Mouse (Mus musculus): ENCODE measurements around the gene Slc22a12.

Gene Slc22a12

DNA sequence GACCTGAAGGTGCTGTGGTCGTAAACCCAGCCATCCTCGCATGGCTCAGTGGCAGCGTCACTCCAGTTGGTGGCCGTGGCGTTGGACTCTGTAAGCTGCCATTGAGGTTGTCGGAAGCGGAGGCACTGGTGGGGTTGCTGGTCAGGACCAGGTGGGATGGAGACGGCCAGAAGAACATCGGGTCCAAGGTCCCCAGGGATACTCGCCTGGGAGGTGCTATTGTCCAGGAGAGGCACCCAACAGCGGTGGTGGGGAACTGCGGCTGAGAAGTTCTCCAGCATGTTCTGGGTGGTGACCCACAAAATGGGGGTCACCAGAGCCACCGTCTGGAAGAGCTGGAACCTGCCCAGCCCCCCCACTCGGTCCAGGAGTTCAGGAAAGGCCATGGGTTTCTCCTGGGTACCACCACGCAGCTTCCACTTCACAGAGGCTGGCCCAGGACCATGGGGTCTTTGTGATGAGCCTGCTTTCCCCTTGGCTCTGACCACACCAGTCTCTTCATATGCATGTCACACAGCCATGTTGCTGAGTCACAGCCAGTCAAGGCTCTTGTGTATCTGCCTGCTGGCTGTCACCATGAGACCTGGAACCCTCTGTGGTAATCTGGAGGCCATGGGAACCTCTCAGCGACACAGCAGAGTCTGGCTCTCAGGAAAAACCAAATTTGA is at the start of gene Slc22a12:
TSS of gene Slc22a12 (minus strand) at position 666 of the 668 bp plus-strand sequence.
- DNase-seq (ENCODE audit: low read depth, low spot score): no peak

DNA sequence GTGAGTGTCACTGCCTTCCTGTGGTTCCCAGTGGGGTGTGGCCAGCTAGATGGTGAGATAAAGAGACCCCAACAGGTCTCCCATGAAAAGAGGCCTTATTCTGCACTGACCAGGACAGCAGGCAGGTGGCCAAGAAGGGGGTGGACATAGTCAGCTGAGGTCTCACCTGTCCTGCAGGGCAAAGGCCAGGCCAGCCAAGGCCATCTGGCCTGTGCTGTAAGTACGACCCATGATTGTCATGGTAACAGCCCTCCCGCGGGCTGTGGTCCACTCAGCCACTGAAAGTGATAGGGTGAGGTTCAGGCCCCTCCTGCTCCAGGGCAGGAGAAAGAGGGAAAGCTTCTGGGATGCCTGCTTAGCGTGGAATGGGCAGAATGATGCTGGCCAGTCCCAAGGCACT is 29.2 kb upstream of the Slc22a12 start:
- no peak for DNase-seq (ENCODE audit: low read depth, low spot score)

DNA sequence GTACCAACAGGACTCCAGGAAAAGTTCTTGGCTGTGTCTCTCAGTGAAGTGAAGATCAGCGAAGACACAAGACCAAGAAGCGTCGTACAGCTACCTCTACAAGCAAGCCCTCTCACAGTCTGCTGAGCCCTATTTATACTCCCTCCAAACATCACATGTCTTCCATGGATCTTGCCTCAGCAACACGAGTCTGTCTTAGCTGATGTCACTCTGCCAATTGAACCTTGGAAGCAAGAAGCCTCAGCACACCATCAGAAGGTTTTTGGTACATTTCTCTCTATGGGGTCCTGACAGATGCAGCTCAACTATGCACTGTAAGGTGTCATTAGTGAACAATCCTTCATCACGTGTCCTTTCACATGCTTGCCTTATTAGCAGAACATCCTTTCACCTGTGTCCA is 28.6 kb upstream of the Slc22a12 start:
- no peak for DNase-seq (ENCODE audit: low read depth, low spot score)

- no peak for DNase-seq (ENCODE audit: low read depth, low spot score)
Observed at GRCm38 (mm10) chr19:6569561-6569960, 26.7 kb upstream of the Slc22a12 start.

- DNase-seq (ENCODE audit: low read depth, low spot score): no peak
Observed at GRCm38 (mm10) chr19:6569021-6569420, 26.2 kb upstream of the Slc22a12 start.

GRCm38 (mm10) chr19:6566450-6566849 is 23.6 kb upstream of the Slc22a12 start:
- no peak for DNase-seq (ENCODE audit: low read depth, low spot score)

- no peak for DNase-seq (ENCODE audit: low read depth, low spot score)
Observed at GRCm38 (mm10) chr19:6565136-6565535, 22.3 kb upstream of the Slc22a12 start.

GRCm38 (mm10) chr19:6560246-6560815 is 17.5 kb upstream of the Slc22a12 start:
- DNase-seq (ENCODE audit: low read depth, low spot score): no peak

DNA sequence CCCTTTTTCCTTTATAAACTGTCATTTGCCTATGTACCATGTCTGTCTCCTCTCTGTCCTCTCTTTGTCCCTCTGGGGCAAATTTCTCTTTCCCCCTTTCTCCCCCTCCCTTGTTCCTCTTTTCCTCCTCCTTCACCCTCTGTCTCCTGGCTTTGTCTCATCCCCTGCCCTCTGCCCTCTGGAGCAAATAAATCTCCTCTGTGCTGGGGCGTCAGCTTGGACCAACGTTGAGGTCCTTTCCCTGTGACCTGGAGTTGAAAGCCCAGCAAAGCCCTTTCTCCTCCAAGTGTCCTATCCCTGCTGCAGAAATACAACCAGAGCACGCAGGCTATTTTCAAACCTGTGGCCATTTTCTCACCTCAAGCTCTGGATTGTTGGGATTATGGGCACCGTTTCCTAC is 16.7 kb upstream of the Slc22a12 start:
- DNase-seq (ENCODE audit: low read depth, low spot score): no peak

- DNase-seq (ENCODE audit: low read depth, low spot score): no peak
Observed at GRCm38 (mm10) chr19:6553819-6554582, 11.2 kb upstream of the Slc22a12 start.

DNA sequence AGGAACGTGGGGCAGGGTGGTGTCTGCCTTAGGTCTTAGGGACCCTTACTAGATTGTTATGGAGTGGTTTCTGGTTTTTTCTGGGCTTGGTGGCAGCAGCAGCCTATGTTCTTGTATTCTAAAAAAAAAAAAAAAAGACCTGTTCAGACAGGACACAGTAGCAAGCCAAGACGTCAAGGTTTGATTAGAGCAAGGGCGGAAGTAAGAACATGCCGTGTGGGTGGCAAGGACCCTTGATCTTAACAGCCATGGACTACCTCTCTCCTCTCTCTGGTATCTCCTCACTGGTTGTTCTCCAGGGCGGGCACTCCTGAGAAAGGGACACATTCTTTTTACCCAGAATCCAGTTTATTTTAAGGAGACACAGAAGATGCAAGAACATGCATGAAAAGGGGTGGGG is 10.3 kb upstream of the Slc22a12 start:
- DNase-seq (ENCODE audit: low read depth, low spot score): no peak

DNA sequence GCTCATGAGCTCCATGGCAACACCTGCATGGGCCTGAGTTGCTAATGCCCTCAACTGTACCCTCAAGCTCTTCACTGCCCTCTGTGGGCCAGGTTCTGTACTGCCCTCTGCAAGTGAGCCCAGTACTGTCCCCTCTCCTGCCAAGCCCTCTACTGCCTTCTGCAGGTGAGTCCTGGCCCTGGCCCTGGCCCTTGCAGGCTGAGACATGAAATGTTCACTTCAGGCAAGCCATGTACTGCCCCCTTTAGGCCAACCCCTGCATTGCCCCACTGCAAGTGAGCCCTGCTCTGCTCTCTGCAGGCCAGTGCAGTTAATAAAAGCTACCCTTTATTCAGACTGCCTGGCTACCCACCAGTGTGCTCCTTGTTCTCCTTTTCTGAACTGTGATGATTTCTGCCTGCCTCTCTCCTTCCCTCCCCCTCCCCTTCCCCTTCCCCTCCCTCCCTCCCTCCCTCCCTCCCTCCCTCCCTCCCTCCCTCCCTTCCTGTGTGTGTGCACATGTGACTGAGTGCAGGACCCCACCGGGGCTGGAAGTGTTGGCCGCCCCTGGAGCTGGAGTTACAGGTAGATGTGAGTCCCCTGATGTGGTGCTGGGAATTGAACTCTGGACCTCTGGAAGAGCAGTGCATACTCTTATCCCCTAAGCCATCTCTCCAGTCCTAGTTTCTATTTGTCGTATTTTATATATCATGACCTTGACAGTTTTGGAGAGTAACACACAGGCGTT is 9.6 kb upstream of the Slc22a12 start:
- DNase-seq (ENCODE audit: low read depth, low spot score): no peak

- no peak for DNase-seq (ENCODE audit: low read depth, low spot score)
Observed at GRCm38 (mm10) chr19:6551215-6551614, 8.4 kb upstream of the Slc22a12 start.

- peak; percentile 74 for DNase-seq (ENCODE audit: low read depth, low spot score)
Observed at GRCm38 (mm10) chr19:6549566-6549965, 6.7 kb upstream of the Slc22a12 start.

GRCm38 (mm10) chr19:6548431-6549410 is 5.9 kb upstream of the Slc22a12 start:
- no peak for DNase-seq (ENCODE audit: low read depth, low spot score)

- DNase-seq (ENCODE audit: low read depth, low spot score): no peak
Observed at GRCm38 (mm10) chr19:6547801-6548200, 5.0 kb upstream of the Slc22a12 start.

GRCm38 (mm10) chr19:6546096-6546495 is 3.3 kb upstream of the Slc22a12 start:
- no peak for DNase-seq (ENCODE audit: low read depth, low spot score)

- DNase-seq (ENCODE audit: low read depth, low spot score): no peak
Observed at GRCm38 (mm10) chr19:6545481-6545880, 2.6 kb upstream of the Slc22a12 start.

GRCm38 (mm10) chr19:6544712-6545111 is 1.9 kb upstream of the Slc22a12 start:
- no peak for DNase-seq (ENCODE audit: low read depth, low spot score)

DNA sequence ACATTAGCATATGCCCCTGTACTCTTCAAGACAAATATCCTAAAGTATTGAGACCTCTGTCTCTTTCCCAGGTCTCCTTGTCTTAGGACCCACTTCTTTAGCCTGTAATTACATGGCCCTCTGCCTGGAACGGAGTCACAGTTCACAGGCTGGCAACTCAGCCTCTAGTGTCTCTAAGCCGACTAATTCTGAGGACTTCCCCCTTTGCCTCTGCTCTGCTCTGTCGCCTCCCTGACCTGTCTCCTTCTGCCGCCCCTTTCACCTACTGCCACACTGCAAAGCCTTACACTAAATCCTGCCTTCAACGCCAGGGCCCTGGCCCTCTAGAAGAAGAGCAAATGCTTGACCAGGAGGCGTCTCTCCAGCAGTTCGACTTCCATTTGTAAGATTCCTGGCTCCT is 686 bp upstream of the Slc22a12 start:
- no peak for DNase-seq (ENCODE audit: low read depth, low spot score)

DNA sequence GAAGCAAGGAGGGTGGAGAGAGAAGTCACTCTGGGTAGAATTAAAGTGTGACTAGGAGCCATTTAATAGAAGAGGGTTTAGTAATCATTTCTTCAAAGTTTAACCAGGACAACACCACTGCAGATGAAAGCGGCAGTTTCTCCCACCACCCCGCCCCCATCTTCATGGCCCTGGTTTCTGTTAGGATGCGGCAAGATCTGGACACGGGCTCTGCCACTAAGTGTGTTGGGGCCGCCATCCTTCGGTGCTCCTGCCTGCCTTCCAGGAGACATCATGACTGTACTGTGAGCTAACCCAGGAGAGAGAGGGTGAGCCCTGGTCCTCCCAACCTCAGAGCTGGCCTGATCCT is 177 bp upstream of the Slc22a12 start:
- no peak for DNase-seq (ENCODE audit: low read depth, low spot score)
